In genomic region chr1:25892970-25893369, GRCm38 (mm10) we compare ENCODE assay signal across 16 mouse cellular contexts.
DNase-seq lines count a peak whose midpoint lies in the region; ATAC-seq and TF ChIP-seq lines count a peak whose summit lies in the region.
"Had no signal": no experiment of that assay in that cellular context is flagged by ENCODE, and none has a peak within 500 bp of the region (broad histone marks: within the 10 kb centered on the region; RNA-seq: fewer than 3 reads in every experiment).

No protein-coding gene starts in this region.

- intact Hi-C loops in left cerebral cortex, adult 2 months (cut with DNase I): loop anchor here (5.0 kb wide), 1 partner anchor 61 kb away; no protein-coding TSS in a partner anchor

- no peak overlapping the region for H3K4me3 ChIP-seq in midbrain, embryonic 10.5 days
- no peak overlapping the region for H3K4me3 ChIP-seq in midbrain, embryonic 11.5 days (ENCODE audit: low read depth, low read length)
- no peak overlapping the region for H3K4me3 ChIP-seq in forebrain, embryonic 14.5 days (ENCODE audit: low read depth, low read length)
- H3K4me3 ChIP-seq in hindbrain, embryonic 15.5 days: no peak overlapping the region
- H3K4me3 ChIP-seq in neural tube, embryonic 15.5 days (replicated peaks): no peak overlapping the region
- no peak overlapping the region for H3K4me3 ChIP-seq in left cerebral cortex, adult 2 months
- H3K4me3 ChIP-seq: gastrocnemius, adult 2 months; myocyte had no signal

- H3K9me3 ChIP-seq in midbrain, embryonic 10.5 days (replicated peaks): no peaks in the 10 kb centered on the region
- no peaks in the 10 kb centered on the region for H3K9me3 ChIP-seq in midbrain, embryonic 11.5 days (ENCODE audit: control insufficient read depth, low read length)
- H3K9me3 ChIP-seq in forebrain, embryonic 14.5 days (replicated peaks; ENCODE audit: control insufficient read depth, low read length): no peaks in the 10 kb centered on the region
- no peaks in the 10 kb centered on the region for H3K9me3 ChIP-seq in hindbrain, embryonic 15.5 days
- H3K9me3 ChIP-seq in neural tube, embryonic 15.5 days (replicated peaks): no peaks in the 10 kb centered on the region

- no peaks in the 10 kb centered on the region for H3K36me3 ChIP-seq in midbrain, embryonic 10.5 days
- H3K36me3 ChIP-seq in midbrain, embryonic 11.5 days (ENCODE audit: control insufficient read depth, insufficient read depth, low read length): no peaks in the 10 kb centered on the region
- H3K36me3 ChIP-seq in forebrain, embryonic 14.5 days (ENCODE audit: control insufficient read depth, insufficient read depth, low read length): no peaks in the 10 kb centered on the region
- no peaks in the 10 kb centered on the region for H3K36me3 ChIP-seq in hindbrain, embryonic 15.5 days
- no peaks in the 10 kb centered on the region for H3K36me3 ChIP-seq in neural tube, embryonic 15.5 days

- no peaks in the 10 kb centered on the region for H3K27me3 ChIP-seq in midbrain, embryonic 10.5 days (ENCODE audit: low read depth, poor library complexity, severe bottlenecking)
- no peaks in the 10 kb centered on the region for H3K27me3 ChIP-seq in midbrain, embryonic 11.5 days (ENCODE audit: control insufficient read depth, insufficient read depth, low read length)
- no peaks in the 10 kb centered on the region for H3K27me3 ChIP-seq in forebrain, embryonic 14.5 days (replicated peaks; ENCODE audit: control insufficient read depth, insufficient read depth, low read length)
- H3K27me3 ChIP-seq in hindbrain, embryonic 15.5 days: no peaks in the 10 kb centered on the region
- no peaks in the 10 kb centered on the region for H3K27me3 ChIP-seq in neural tube, embryonic 15.5 days (replicated peaks)

- 78% methylated on average over 4 of the region's 4 CpGs for WGBS in midbrain, embryonic 10.5 days
- WGBS in midbrain, embryonic 11.5 days: 64% methylated on average over 4 of the region's 4 CpGs
- WGBS in forebrain, embryonic 14.5 days: 15% methylated on average over 4 of the region's 4 CpGs
- 41% methylated on average over 4 of the region's 4 CpGs for WGBS in hindbrain, embryonic 15.5 days
- WGBS in neural tube, embryonic 15.5 days: 41% methylated on average over 4 of the region's 4 CpGs

- H3K4me1 ChIP-seq in midbrain, embryonic 10.5 days: peaks cover 13% of the 10 kb centered on the region
- peaks cover 2% of the 10 kb centered on the region; the same call in 1 of the 2 replicates for H3K4me1 ChIP-seq in midbrain, embryonic 11.5 days (ENCODE audit: control insufficient read depth, insufficient read depth, low read length)
- H3K4me1 ChIP-seq in forebrain, embryonic 14.5 days (ENCODE audit: control insufficient read depth, insufficient read depth, low read length): no peaks in the 10 kb centered on the region; the same call in 1 of the 2 replicates
- no peaks in the 10 kb centered on the region for H3K4me1 ChIP-seq in hindbrain, embryonic 15.5 days (replicated peaks)
- 0 out of 2 replicates have a peak, but pooled peaks cover 2% of the 10 kb centered on the region for H3K4me1 ChIP-seq in neural tube, embryonic 15.5 days

- H3K27ac ChIP-seq in midbrain, embryonic 10.5 days (replicated peaks): peak overlapping the region; percentile 50
- no peak overlapping the region for H3K27ac ChIP-seq in midbrain, embryonic 11.5 days (ENCODE audit: low read depth, low read length)
- 0 out of 2 replicates have a peak overlapping the region, but pooled peaks have one; percentile 14 for H3K27ac ChIP-seq in forebrain, embryonic 14.5 days (ENCODE audit: low read depth, low read length)
- H3K27ac ChIP-seq in hindbrain, embryonic 15.5 days (replicated peaks): no peak overlapping the region
- H3K27ac ChIP-seq in neural tube, embryonic 15.5 days (replicated peaks): no peak overlapping the region
- no peak overlapping the region for H3K27ac ChIP-seq in left cerebral cortex, adult 2 months
- H3K27ac ChIP-seq: gastrocnemius, adult 2 months; macrophage had no signal

- no peak for DNase-seq in midbrain, embryonic 10.5 days (ENCODE audit: low spot score)
- DNase-seq in midbrain, embryonic 11.5 days (ENCODE audit: low spot score, missing footprints): no peak
- DNase-seq in forebrain, embryonic 14.5 days (ENCODE audit: low spot score): peak; percentile 87
- DNase-seq in B cell, adult 2 months: no peak
- DNase-seq in urinary bladder, postnatal 14 days (ENCODE audit: low spot score): no peak
- no peak for DNase-seq in left cerebral cortex, adult 2 months (ENCODE audit: extremely low spot score in 1 of 2, low spot score in 2 of 2)
- DNase-seq: gastrocnemius, adult 2 months; heart, adult 18-20 months; kidney, postnatal 25 days; lung, embryonic 14.5 days had no signal

- no peak overlapping the region for H3K4me2 ChIP-seq in midbrain, embryonic 11.5 days
- peak overlapping the region; percentile 16; the same call in 1 of the 2 replicates for H3K4me2 ChIP-seq in forebrain, embryonic 14.5 days (ENCODE audit: low read length)
- no peak overlapping the region for H3K4me2 ChIP-seq in hindbrain, embryonic 15.5 days
- no peak overlapping the region for H3K4me2 ChIP-seq in neural tube, embryonic 15.5 days
- H3K4me2 ChIP-seq: liver, embryonic 11.5 days; lung, embryonic 14.5 days had no signal

- no peak overlapping the region for H3K9ac ChIP-seq in midbrain, embryonic 11.5 days (ENCODE audit: low read length)
- no peak overlapping the region for H3K9ac ChIP-seq in forebrain, embryonic 14.5 days (ENCODE audit: low read length)
- no peak overlapping the region for H3K9ac ChIP-seq in hindbrain, embryonic 15.5 days
- H3K9ac ChIP-seq in neural tube, embryonic 15.5 days (replicated peaks): no peak overlapping the region
- H3K9ac ChIP-seq: lung, embryonic 14.5 days had no signal

- ATAC-seq in midbrain, embryonic 11.5 days (ENCODE audit: low FRiP score): no peak
- ATAC-seq in forebrain, embryonic 14.5 days: peak; percentile 83
- peak; percentile 73; the same call in 1 of the 2 replicates for ATAC-seq in hindbrain, embryonic 15.5 days (ENCODE audit: low FRiP score, low read depth)
- ATAC-seq in neural tube, embryonic 15.5 days (ENCODE audit: low FRiP score): peak; percentile 68; the same call in 1 of the 2 replicates
- ATAC-seq: intestine, embryonic 16.5 days had no signal

- TF ChIP-seq CTCF in left cerebral cortex, adult 2 months (IDR thresholded peaks at IDR 0.05): no peak

Comparison
In these comparisons a context has a peak if more than half of its experiments do, and no peak if none do; other contexts are left out.
1. H3K27ac ChIP-seq: peak in midbrain, embryonic 10.5 days (single experiment) and forebrain, embryonic 14.5 days (single experiment); none in midbrain, embryonic 11.5 days (single experiment), hindbrain, embryonic 15.5 days (single experiment), neural tube, embryonic 15.5 days (single experiment) and left cerebral cortex, adult 2 months (single experiment).